Mouse (Mus musculus) heart, postnatal 0 days (tissue): ENCODE data around the gene Tet3. TPM values are rescaled to one million over a fixed set of nuclear protein-coding genes. Genes with fewer than 3 reads are reported as not detected.

Source experiments
- ATAC-seq: fragments of 200-750 bp; cut with Nextera tagmentation; 2 replicates; pipeline ENCODE4 v1.8.0; 2017; ENCODE audit warnings: low read depth, moderate number of reproducible peaks, moderate library complexity; ENCODE audit not compliant: insufficient read depth
- DNase-seq: peaks from one replicate; pipeline ENCODE4 v3.0.0-alpha.2; 2016; ENCODE audit warnings: low spot score
- H3K27ac ChIP-seq: fragments of 300-500 bp; sonication (generic); 2 replicates; pipeline ENCODE4 v1.5.1; 2014; ENCODE audit warnings: low read depth, mild to moderate bottlenecking
- H3K27me3 ChIP-seq: fragments of 300-500 bp; sonication (generic); 2 replicates; pipeline ENCODE4 v1.6.1; 2014; ENCODE audit warnings: low read length, mixed read lengths; ENCODE audit not compliant: control insufficient read depth, insufficient read depth
- H3K36me3 ChIP-seq: fragments of 300-500 bp; sonication (generic); replicated peaks from 2 replicates; pipeline ENCODE4 v1.6.1; 2014; ENCODE audit warnings: low read length, mixed read lengths; ENCODE audit not compliant: control insufficient read depth, insufficient read depth
- H3K4me1 ChIP-seq: fragments of 300-500 bp; sonication (generic); 2 replicates; pipeline ENCODE4 v1.6.1; 2014; ENCODE audit warnings: antibody characterized with exemption; ENCODE audit not compliant: control insufficient read depth, insufficient read depth
- H3K4me2 ChIP-seq: fragments of 300-500 bp; sonication (generic); 2 replicates; pipeline ENCODE4 v1.6.1; 2014; ENCODE audit warnings: low read depth, mild to moderate bottlenecking, low read length, moderate library complexity
- H3K4me3 ChIP-seq: fragments of 300-500 bp; sonication (generic); 2 replicates; pipeline ENCODE4 v1.5.1; 2014; ENCODE audit warnings: low read depth, low read length
- H3K9ac ChIP-seq: fragments of 300-500 bp; sonication (generic); replicated peaks from 2 replicates; pipeline ENCODE4 v1.6.1; 2014; ENCODE audit warnings: low read depth, low read length, mixed read lengths
- H3K9me3 ChIP-seq: fragments of 300-500 bp; sonication (generic); replicated peaks from 2 replicates; pipeline ENCODE4 v1.6.1; 2016; ENCODE audit warnings: low read length; ENCODE audit not compliant: control insufficient read depth
- CTCF ChIP-seq: IDR thresholded peaks from 2 replicates; pipeline ENCODE4 v1.5.1; 2016; ENCODE audit warnings: antibody characterized with exemption, control low read depth, low read depth
- EP300 ChIP-seq: IDR thresholded peaks from 2 replicates; pipeline ENCODE4 v1.6.1; 2016; ENCODE audit warnings: antibody characterized with exemption, low read depth
- WGBS: fragments of 180-500 bp; shearing (Covaris S2); extraction: QIAGEN DNeasy Blood & Tissue Kit; methylation state at CpG from one replicate; pipeline ENCODE4 v1.1.7; 2014; 5-methylcytosine and 5-hydroxymethylcytosine counted together
- polyA plus RNA-seq: library from polyadenylated mRNA; unstranded; fragments of >200 nt; fragmentation: Nextera tagmentation; extraction: Ambion mirVana; gene quantifications from 2 replicates; pipeline ENCODE4 v1.2.1, GENCODE M21; 2015
- total RNA-seq: library from RNA; depleted of rRNA; stranded (reverse); fragments of >200 nt; gene quantifications from 2 replicates; pipeline ENCODE4 v1.2.3, GENCODE M21; 2014; ENCODE audit warnings: low replicate concordance

Tet3 gene
- total and polyA plus RNA-seq, 2 experiments from 2014 or later = 14.1 to 17.2 TPM

- Histone ChIP-seq H3K27ac (no peak overlapping the region), H3K27me3 (no peaks in the 10 kb centered on the region), H3K9ac (no peak overlapping the region), H3K4me1 (peaks cover 5% of the 10 kb centered on the region; the same call in 1 of the 2 replicates), H3K36me3 (peaks cover 65% of the 10 kb centered on the region), H3K4me3 (no peak overlapping the region), H3K4me2 (no peak overlapping the region), H3K9me3 (no peaks in the 10 kb centered on the region)
- DNase-seq = no peak
- WGBS = 95% methylated on average over 7 of the region's 7 CpGs
- TF ChIP-seq EP300 = no peak
- TF ChIP-seq CTCF = no peak
- ATAC-seq = no peak
These were observed 24.9 kb upstream of the Tet3 start for GRCm38 (mm10) chr6:83483776-83484175.

- Histone ChIP-seq H3K36me3 (peaks cover 54% of the 10 kb centered on the region), H3K27me3 (no peaks in the 10 kb centered on the region), H3K4me2 (no peak overlapping the region), H3K27ac (0 out of 2 replicates have a peak overlapping the region, but pooled peaks have one; percentile 15), H3K9me3 (no peaks in the 10 kb centered on the region), H3K4me3 (no peak overlapping the region), H3K9ac (no peak overlapping the region), H3K4me1 (peaks cover 5% of the 10 kb centered on the region; the same call in 1 of the 2 replicates)
- 60% methylated on average over 10 of the region's 10 CpGs for WGBS
- ATAC-seq (no peak), DNase-seq (no peak)
- TF ChIP-seq EP300 (no peak), CTCF (no peak)
These were observed 23.7 kb upstream of the Tet3 start for GRCm38 (mm10) chr6:83482418-83483085.

DNA sequence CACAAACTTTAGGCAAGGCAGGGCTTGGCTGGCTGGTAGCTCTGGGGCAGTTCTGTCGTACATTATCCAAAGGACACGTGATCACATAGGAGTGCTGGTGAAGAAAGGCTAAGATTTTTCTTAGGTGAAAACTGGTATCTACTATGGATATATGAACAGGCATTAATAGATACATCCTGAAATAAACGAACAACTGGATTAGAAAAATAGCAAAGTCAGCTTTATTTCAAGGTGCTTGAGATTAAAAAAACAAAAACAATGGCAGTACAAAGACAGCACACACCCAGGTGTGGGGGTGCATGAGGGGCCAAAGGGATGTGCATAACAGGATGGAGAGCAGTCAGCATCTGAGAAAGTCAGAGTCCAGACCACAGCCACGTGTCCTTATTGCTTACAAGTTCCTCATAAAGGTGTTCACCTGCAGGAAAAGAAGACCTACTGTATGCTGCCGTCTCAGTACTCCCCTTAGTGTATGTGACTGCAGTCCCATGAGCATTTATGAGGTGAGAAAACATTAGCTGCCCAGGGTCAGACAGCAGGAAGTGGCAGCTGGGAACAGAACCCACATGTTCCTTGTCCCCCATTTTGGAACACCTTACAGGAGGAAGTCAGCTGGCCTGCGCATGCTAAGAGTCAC lies 21.3 kb upstream of the Tet3 start:
- TF ChIP-seq EP300 (no peak), CTCF (no peak)
- 83% methylated on average over 6 of the region's 6 CpGs for WGBS
- H3K9ac ChIP-seq = no peak overlapping the region
- H3K9me3 ChIP-seq = no peaks in the 10 kb centered on the region
- no peaks in the 10 kb centered on the region for H3K27me3 ChIP-seq
- DNase-seq = no peak
- peaks cover 40% of the 10 kb centered on the region for H3K36me3 ChIP-seq
- no peak overlapping the region for H3K27ac ChIP-seq
- no peak for ATAC-seq
- no peaks in the 10 kb centered on the region for H3K4me1 ChIP-seq
- H3K4me2 ChIP-seq = no peak overlapping the region
- no peak overlapping the region for H3K4me3 ChIP-seq

DNA sequence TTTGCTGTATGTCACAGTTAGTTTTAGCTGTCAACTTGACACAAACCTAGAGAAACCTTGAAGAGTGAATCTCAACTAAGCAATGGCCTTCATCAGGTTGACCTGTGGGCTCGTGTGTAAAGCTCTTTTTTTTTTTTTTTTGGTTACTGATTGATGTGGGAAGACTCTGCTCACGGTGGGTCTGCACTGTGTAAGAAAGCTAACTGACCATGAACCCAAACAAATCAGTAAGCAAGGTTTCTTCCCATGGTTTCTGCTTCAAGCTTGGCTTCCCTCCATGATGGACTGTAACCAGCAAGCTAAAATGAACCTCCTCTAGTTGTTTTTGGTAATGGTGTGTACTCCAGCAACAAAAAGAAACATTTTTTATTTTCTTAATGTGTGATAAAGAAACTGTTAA lies 20.3 kb upstream of the Tet3 start:
- no peaks in the 10 kb centered on the region for H3K4me1 ChIP-seq
- H3K27ac ChIP-seq = no peak overlapping the region
- ATAC-seq (no peak), DNase-seq (no peak)
- H3K4me2 ChIP-seq = no peak overlapping the region
- H3K36me3 ChIP-seq = peaks cover 33% of the 10 kb centered on the region
- WGBS = 85% methylated on average over 2 of the region's 2 CpGs
- no peaks in the 10 kb centered on the region for H3K27me3 ChIP-seq
- no peak overlapping the region for H3K4me3 ChIP-seq
- no peak overlapping the region for H3K9ac ChIP-seq
- no peak for TF ChIP-seq CTCF
- TF ChIP-seq EP300 = no peak
- no peaks in the 10 kb centered on the region for H3K9me3 ChIP-seq

GRCm38 (mm10) chr6:83478628-83479027 lies 19.7 kb upstream of the Tet3 start:
- ATAC-seq = no peak
- no peaks in the 10 kb centered on the region for H3K27me3 ChIP-seq
- peaks cover 33% of the 10 kb centered on the region for H3K36me3 ChIP-seq
- H3K27ac ChIP-seq = no peak overlapping the region
- no peaks in the 10 kb centered on the region for H3K9me3 ChIP-seq
- DNase-seq = no peak
- no peaks in the 10 kb centered on the region for H3K4me1 ChIP-seq
- WGBS = 92% methylated on average over 7 of the region's 7 CpGs
- H3K4me3 ChIP-seq = no peak overlapping the region
- TF ChIP-seq CTCF (no peak), EP300 (no peak)
- no peak overlapping the region for H3K9ac ChIP-seq
- no peak overlapping the region for H3K4me2 ChIP-seq
